Mouse (Mus musculus): Measurements from ENCODE around the gene Kcnk1. TPM values are rescaled to one million over a fixed set of nuclear protein-coding genes. Genes with fewer than 3 reads are reported as not detected.

The Kcnk1 gene
- total and polyA plus RNA-seq, 2 experiments: 0.17 to 0.28 TPM

DNA sequence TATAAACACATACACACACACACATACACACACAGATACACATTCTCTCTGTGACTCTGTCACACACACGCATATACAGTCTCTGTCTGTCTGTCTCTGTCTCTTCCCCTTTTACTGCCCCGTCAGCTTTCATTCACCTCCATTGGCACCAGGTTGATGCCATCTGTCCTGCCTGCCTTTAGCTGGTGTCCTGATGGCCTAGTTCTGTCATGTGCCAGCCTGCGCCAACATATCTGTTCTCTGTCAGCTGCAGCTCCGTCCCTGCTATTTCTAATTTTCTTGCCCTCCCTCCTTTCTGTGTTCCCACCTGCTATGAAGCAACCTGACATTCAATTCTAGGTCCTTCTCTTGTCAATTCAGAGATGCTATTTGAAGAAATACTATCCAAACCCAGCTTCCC, 40.1 kb downstream of the Kcnk1 start:
- WGBS: 84% methylated on average over 4 of the region's 4 CpGs
- Histone ChIP-seq H3K27me3 (ENCODE audit: control insufficient read depth, insufficient read depth, low read length) (no peaks in the 10 kb centered on the region), H3K4me1 (ENCODE audit: control insufficient read depth, insufficient read depth, low read length) (no peaks in the 10 kb centered on the region), H3K9ac (ENCODE audit: low read depth, low read length) (no peak overlapping the region), H3K79me2 (ENCODE audit: control insufficient read depth, insufficient read depth, low read length) (no peaks in the 10 kb centered on the region), H3K36me3 (ENCODE audit: control insufficient read depth, insufficient read depth, low read length) (no peaks in the 10 kb centered on the region), H3K4me3 (ENCODE audit: insufficient read depth, low read depth, low read length) (no peak overlapping the region), H3K27ac (replicated peaks; ENCODE audit: insufficient read depth, low read depth, low read length) (no peak overlapping the region)
- DNase-seq (ENCODE audit: extremely low read depth, low read depth, low spot score): no peak
- TF ChIP-seq CTCF (IDR thresholded peaks at IDR 0.05; ENCODE audit: low read depth, low read length) (no peak), POLR2A (IDR thresholded peaks at IDR 0.05; ENCODE audit: extremely low read depth, insufficient read depth, low read length) (no peak)

DNA sequence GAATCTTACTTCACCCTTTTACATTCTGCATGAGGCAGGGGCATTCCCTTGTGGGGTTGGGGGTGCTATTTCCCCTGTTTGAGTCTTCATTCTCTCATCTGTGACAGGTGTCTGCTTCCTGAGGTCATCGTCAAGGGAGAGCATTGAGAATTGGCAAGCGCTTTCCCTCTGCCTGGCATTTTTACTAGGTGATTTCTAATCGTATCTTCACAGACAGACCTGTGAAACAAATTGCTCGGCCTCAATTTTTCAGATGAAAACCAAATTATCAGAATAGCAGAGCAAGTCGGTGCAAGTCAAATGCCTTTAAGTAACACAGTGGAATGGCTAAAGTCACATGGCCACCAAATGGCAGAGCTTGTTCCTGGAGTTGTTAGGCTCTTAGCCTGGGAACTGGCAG, 41.4 kb downstream of the Kcnk1 start:
- Histone ChIP-seq H3K4me1 (ENCODE audit: control insufficient read depth, insufficient read depth, low read length) (no peaks in the 10 kb centered on the region), H3K27ac (replicated peaks; ENCODE audit: insufficient read depth, low read depth, low read length) (no peak overlapping the region), H3K79me2 (ENCODE audit: control insufficient read depth, insufficient read depth, low read length) (no peaks in the 10 kb centered on the region), H3K4me3 (ENCODE audit: insufficient read depth, low read depth, low read length) (no peak overlapping the region), H3K27me3 (ENCODE audit: control insufficient read depth, insufficient read depth, low read length) (no peaks in the 10 kb centered on the region), H3K9ac (ENCODE audit: low read depth, low read length) (no peak overlapping the region), H3K36me3 (ENCODE audit: control insufficient read depth, insufficient read depth, low read length) (no peaks in the 10 kb centered on the region)
- WGBS: 83% methylated on average over 5 of the region's 5 CpGs
- DNase-seq (ENCODE audit: extremely low read depth, low read depth, low spot score): no peak
- TF ChIP-seq POLR2A (IDR thresholded peaks at IDR 0.05; ENCODE audit: extremely low read depth, insufficient read depth, low read length) (no peak), CTCF (IDR thresholded peaks at IDR 0.05; ENCODE audit: low read depth, low read length) (no peak)

DNA sequence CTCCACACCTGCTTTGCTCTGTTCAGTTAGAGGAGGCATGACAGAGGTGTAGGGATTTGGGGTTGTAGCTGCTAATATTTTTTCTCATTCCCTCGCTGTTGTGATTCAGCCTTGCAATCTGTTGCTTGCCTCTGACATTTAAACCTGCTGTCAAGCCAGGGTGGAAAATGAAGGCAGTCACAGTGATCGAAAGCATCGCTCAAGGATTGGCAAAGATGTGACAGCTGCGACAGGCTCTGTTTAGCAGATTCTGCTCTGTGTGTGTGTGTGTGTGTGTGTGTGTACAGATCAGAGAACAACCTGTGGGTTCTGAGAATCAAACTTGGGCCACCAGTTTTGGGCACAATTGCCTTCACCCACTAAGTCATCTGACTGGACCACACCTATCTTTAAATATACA, 50.8 kb downstream of the Kcnk1 start:
- 87% methylated on average over 4 of the region's 4 CpGs for WGBS

DNA sequence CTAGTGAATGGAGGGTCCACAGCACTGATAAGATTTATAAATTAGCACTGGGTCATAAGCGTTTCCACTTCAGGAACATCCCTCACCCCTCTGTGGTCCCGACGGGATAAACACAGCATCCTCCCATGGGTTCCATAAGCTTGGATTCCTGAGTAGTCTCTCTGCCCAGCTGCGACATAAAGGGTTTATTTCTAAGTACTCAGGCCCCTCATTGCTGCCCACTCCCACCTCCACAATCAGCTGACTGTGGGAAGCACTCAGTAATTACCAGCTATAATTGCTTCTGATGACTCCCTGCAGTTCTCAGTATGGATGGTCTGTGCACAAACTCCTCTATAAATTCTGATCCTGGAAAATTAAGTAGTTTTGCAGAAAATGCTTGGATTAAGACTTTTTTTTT, 58.9 kb downstream of the Kcnk1 start:
- no peaks in the 10 kb centered on the region for H3K36me3 ChIP-seq (ENCODE audit: control insufficient read depth, insufficient read depth, low read length)
- TF ChIP-seq CTCF (IDR thresholded peaks at IDR 0.05; ENCODE audit: low read depth, low read length) (no peak), POLR2A (IDR thresholded peaks at IDR 0.05; ENCODE audit: extremely low read depth, insufficient read depth, low read length) (no peak)
- H3K9ac ChIP-seq (ENCODE audit: low read depth, low read length): no peak overlapping the region
- H3K4me1 ChIP-seq (ENCODE audit: control insufficient read depth, insufficient read depth, low read length): no peaks in the 10 kb centered on the region
- no peak overlapping the region for H3K4me3 ChIP-seq (ENCODE audit: insufficient read depth, low read depth, low read length)
- no peak for DNase-seq (ENCODE audit: extremely low read depth, low read depth, low spot score)
- 81% methylated on average over 4 of the region's 4 CpGs for WGBS
- no peaks in the 10 kb centered on the region for H3K27me3 ChIP-seq (ENCODE audit: control insufficient read depth, insufficient read depth, low read length)
- no peaks in the 10 kb centered on the region for H3K79me2 ChIP-seq (ENCODE audit: control insufficient read depth, insufficient read depth, low read length)
- no peak overlapping the region for H3K27ac ChIP-seq (replicated peaks; ENCODE audit: insufficient read depth, low read depth, low read length)

More for the DNA sequence above, 50.8 kb downstream of the Kcnk1 start:
- no peak overlapping the region for H3K27ac ChIP-seq (replicated peaks; ENCODE audit: insufficient read depth, low read depth, low read length)
- H3K79me2 ChIP-seq (ENCODE audit: control insufficient read depth, insufficient read depth, low read length): no peaks in the 10 kb centered on the region
- H3K27me3 ChIP-seq (ENCODE audit: control insufficient read depth, insufficient read depth, low read length): no peaks in the 10 kb centered on the region
- DNase-seq (ENCODE audit: extremely low read depth, low read depth, low spot score): no peak
- no peak overlapping the region for H3K9ac ChIP-seq (ENCODE audit: low read depth, low read length)
- TF ChIP-seq CTCF (IDR thresholded peaks at IDR 0.05; ENCODE audit: low read depth, low read length) (no peak), POLR2A (IDR thresholded peaks at IDR 0.05; ENCODE audit: extremely low read depth, insufficient read depth, low read length) (no peak)
- no peaks in the 10 kb centered on the region for H3K36me3 ChIP-seq (ENCODE audit: control insufficient read depth, insufficient read depth, low read length)
- H3K4me3 ChIP-seq (ENCODE audit: insufficient read depth, low read depth, low read length): no peak overlapping the region
- no peaks in the 10 kb centered on the region for H3K4me1 ChIP-seq (ENCODE audit: control insufficient read depth, insufficient read depth, low read length)

DNA sequence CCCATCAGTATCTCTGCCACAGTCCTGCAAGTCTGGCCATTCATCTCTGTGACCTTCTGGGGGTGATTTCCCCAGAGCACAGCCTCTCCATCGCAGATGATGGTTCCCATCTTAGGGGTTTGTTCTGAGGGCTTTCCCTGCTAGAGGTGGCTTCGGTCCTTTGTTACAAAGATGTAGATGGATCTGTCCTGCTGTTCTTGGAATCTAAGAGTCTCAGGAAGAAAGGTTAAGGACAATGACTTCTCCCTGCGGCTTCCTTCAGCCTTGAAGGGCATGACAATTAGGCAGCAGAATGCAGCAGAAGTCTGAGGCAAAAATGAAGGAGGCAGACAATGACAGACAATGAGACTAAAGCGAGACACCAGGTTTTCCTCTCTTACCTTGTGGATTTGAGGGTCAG, 63.9 kb downstream of the Kcnk1 start:
- no peaks in the 10 kb centered on the region for H3K36me3 ChIP-seq (ENCODE audit: control insufficient read depth, insufficient read depth, low read length)
- H3K79me2 ChIP-seq (ENCODE audit: control insufficient read depth, insufficient read depth, low read length): no peaks in the 10 kb centered on the region
- H3K9ac ChIP-seq (ENCODE audit: low read depth, low read length): no peak overlapping the region
- H3K4me3 ChIP-seq (ENCODE audit: insufficient read depth, low read depth, low read length): no peak overlapping the region
- no peaks in the 10 kb centered on the region for H3K27me3 ChIP-seq (ENCODE audit: control insufficient read depth, insufficient read depth, low read length)
- WGBS: 75% methylated on average over 4 of the region's 4 CpGs
- no peaks in the 10 kb centered on the region for H3K4me1 ChIP-seq (ENCODE audit: control insufficient read depth, insufficient read depth, low read length)
- no peak overlapping the region for H3K27ac ChIP-seq (replicated peaks; ENCODE audit: insufficient read depth, low read depth, low read length)
- DNase-seq (ENCODE audit: extremely low read depth, low read depth, low spot score): no peak
- TF ChIP-seq CTCF (IDR thresholded peaks at IDR 0.05; ENCODE audit: low read depth, low read length) (no peak), POLR2A (IDR thresholded peaks at IDR 0.05; ENCODE audit: extremely low read depth, insufficient read depth, low read length) (no peak)

DNA sequence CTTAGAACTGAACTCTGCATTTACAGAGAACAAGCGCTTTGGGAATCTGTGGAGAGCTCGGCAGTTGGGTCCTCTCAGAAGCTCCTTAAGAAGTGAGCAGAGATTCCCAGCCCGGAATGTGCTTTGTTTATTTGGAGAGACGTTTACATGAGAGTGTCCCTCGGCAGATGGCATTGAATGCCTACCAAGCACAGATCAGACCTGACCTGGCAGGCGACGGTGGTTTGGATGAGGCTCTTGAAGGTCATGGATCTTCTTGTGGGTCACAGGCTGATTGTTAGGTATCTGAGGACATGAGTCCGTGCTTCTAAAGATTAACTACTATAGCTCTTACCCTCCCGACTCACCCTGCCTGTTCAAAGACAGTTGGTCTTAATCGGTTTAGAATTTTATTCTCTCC, 67.9 kb downstream of the Kcnk1 start:
- 65% methylated on average over 10 of the region's 10 CpGs for WGBS
- TF ChIP-seq POLR2A (IDR thresholded peaks at IDR 0.05; ENCODE audit: extremely low read depth, insufficient read depth, low read length) (no peak), CTCF (IDR thresholded peaks at IDR 0.05; ENCODE audit: low read depth, low read length) (no peak)
- no peak for DNase-seq (ENCODE audit: extremely low read depth, low read depth, low spot score)
- Histone ChIP-seq H3K27ac (replicated peaks; ENCODE audit: insufficient read depth, low read depth, low read length) (no peak overlapping the region), H3K4me3 (ENCODE audit: insufficient read depth, low read depth, low read length) (no peak overlapping the region), H3K4me1 (ENCODE audit: control insufficient read depth, insufficient read depth, low read length) (no peaks in the 10 kb centered on the region), H3K9ac (ENCODE audit: low read depth, low read length) (no peak overlapping the region), H3K36me3 (ENCODE audit: control insufficient read depth, insufficient read depth, low read length) (no peaks in the 10 kb centered on the region), H3K27me3 (ENCODE audit: control insufficient read depth, insufficient read depth, low read length) (0 out of 2 replicates have a peak, but pooled peaks cover 2% of the 10 kb centered on the region), H3K79me2 (ENCODE audit: control insufficient read depth, insufficient read depth, low read length) (no peaks in the 10 kb centered on the region)
